Mouse (Mus musculus) kidney, adult 18-20 months (tissue): ENCODE data around the gene Ucn.

Source experiments
- DNase-seq: peaks from one replicate; pipeline ENCODE4 v3.0.0; 2021

The Ucn gene

DNA sequence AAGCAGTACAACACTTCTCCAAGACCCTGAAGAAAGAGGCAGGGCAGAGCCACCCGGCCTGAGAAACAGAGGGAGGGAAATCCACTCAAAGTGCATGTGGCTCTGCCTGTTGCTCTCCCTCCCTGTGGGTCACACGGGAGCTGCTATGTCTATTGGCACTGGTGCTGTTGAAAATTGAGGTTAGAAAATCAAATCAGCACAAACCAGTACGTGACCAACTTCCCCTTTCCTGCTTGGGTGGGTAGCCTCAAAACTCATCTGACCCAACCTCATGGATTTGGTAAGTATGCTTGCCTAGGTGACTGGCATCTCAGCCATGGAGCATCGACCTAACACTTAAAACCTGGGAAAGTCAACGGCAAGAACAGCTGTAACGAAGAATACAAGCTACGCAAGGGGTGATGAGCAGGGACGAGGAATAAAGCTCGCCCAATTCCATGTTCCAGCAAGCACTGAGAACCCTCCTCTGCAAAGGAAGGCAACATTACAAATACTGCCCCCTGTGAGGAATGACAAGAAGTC, 32.8 kb downstream of the Ucn start, which contains the start of gene Dnajc5g:
TSS of gene Dnajc5g (plus strand) at position 472 of the 522 bp plus-strand sequence.
- no peak for DNase-seq

DNA sequence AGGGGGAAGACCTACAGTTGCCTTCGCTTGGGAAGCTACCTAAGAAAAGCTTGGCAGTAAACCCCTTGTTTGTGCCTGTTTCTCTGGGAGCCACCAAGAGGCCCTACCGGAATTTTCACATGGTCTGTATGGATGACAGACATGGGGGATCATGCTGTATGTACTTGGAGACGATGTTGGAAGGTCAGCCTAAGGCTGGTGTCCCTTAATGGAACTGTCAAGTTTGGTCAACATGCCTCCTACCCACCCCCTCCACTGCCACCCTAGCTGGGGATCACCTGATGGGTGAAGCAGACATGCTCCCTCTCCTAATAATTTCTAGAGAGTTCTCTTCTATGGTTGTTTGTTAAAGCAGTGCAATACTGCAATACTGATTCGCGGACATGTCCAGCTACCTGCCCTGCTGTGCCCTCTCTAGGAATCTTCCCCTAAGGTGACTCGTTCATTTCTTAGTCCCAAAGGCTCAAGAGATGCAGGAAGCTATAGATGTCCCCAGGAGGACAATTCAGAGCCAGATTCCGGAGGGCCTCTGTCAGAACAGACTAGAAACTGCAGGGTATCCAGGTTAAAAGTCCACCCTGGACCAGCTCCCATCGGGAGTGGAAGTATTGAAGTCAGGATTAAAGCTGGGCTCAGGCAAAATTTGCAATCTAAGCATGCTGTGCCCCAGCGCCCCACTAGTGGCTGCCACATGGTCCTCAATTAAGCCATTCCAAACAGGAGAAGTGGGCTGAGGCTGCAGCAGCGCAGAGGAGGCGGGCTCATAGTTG, 42.7 kb downstream of the Ucn start:
- no peak for DNase-seq

DNA sequence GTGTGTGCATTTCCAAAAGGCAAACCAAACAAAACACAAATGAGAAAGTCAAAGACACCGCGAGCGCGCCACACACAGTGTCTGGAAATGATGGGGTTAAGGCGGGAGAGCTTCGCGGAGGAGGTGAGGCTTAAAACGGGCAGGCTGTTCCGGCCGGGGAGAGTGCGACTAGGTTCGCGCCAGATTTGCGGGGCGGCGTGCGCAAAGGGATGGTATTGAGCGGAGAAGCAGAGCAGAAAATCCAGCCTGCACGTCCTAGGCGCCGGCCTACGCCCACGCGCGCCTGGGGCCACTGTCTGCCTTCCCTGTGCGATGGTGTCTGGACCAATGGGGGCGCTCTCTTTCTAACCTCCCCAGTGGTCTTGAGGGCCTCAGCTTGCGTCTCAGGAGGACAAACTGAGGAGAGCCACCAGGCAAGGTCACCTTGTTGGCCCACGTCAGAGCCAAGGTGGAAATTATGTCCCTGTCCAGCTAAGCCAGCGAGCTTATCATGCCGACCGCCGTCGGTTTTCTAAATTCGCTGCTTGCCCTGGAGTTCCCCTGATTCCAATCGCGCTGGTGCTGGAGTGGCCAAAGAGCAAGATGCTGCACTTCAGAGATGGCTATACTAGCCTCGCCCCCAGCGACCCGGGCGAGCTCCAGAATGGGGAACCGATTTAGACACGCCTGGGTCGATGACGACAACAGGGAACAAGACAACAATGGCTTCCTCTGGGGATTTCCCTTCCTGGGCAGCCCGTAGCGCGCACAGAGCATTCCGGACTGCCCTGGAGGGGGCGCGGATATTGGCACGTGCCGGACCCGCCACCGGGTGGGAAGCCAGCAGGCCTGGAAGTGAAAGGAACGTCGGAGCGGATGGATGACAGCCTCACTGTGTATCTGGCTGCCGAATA, 43.6 kb downstream of the Ucn start:
- DNase-seq = peak; percentile 43

DNA sequence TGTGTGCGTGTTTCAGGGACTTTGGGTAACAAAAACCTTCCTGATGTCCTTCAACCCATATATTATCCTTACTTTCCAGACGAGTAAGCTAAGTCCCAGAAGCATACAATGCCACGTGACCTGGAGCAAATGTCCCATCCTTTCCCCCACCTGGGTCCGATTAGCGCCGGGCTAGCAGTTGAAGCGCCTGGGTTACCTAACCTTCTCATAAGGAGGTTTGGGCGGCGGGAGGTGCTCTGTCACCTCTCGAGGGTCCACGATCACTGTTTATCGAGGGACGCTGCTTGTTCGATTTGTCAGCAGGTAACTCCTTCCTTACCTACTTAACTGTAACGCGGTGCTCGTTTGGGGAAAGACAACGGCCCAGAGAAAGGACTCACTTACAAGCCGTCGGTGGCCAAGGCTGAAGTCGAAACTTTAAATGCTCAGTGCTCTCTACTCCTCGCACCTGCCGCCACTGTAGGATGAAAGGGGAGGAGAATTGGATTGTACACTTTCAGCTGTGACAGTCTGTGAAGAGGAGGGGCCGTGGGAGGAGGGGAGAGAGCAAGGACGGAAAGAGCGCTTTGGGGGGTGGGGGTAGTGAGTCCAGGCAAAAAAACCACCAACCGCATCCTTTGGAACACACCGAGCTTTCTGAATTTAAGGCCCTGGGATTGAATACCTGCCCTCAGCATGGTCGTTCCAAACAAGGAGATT, 44.4 kb downstream of the Ucn start:
- DNase-seq = peak; percentile 6

DNA sequence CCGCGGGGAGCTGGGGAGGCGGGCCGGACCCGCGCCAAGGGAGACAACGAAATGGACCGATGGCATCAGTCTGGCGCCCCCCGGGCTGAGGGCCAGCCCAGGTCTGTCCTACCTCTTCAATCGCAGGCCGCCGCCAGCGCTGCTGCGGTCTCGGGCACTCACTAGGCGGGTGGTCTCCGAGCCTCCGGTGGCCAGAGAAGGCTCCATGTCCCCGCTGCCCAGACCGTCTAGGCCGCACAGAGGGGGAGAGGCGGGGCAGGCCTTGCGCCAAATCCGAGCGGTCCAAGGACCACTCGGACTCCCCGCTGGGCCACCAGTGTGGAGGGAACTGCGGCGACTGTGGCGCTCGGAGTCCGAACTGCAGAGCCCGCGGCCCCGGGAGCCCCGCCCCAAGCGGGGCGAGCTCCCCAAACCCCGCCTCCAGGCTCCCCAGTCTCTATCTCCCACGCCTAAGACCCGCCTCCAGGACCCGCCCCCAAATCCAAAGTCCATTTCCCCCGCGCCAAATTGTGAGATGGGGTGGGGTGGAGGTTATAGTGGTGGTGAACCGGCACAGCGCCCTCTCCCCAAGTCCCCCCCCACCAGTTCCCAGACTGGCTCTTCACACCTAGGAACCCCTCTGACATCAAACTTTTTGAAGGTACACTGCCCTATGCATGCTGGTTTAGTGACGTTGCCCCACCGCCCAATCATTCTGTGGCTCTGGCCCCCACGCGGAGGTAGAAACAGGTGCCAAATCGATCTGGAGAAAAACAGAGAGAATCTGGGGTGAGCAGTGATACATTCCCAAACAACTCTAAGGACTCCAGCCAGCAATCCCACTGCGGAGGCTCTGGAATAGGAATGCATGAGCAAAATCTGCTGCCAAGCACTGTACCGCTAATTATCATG, 45.2 kb downstream of the Ucn start:
- peak; percentile 71 for DNase-seq

DNA sequence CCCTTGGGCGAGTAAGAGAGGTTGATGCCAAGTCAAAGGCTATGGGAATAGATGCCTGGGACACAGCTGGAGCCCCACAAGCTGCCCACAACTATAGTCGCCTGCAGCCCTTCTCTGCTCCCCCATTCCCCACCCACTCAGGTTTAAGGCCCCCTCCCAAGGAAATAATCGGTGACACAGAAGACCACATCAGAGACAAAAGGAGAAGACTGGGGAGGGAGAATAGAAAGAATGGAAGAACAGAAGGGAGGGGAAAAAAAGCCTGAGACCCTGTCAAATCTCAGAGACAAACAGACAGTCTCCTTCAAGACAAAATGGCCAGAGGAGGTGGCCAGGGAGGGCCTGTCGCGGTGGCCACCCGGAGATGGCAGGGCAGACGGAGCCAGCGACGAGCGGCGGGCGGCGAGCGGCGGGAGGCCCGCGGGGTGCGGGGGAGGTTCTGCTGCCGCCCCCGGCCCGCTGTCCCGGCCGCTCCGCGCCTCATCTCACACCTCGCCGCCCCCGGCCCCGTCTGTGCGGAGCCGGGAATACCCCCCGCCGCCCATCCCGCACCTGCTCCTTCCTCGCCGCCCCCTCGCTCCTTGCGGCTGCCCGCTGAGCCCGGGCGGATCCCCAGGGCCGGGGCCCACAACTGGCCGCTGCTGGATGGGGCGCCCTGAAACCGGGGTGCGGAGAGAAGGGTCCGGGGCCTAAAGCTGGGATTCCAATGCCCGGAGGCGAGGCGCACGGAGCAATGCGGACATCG, 46.2 kb downstream of the Ucn start:
- DNase-seq = no peak
